Mouse (Mus musculus) myocyte (in vitro differentiated cells): ENCODE measurements around the gene Gm5741. TPM values are rescaled to one million over a fixed set of nuclear protein-coding genes. Genes with fewer than 3 reads are reported as not detected.

Source experiments
- H3K27me3 ChIP-seq: one replicate; pipeline ENCODE4 v1.6.1; 2011; ENCODE audit not compliant: control insufficient read depth, insufficient read depth, insufficient read length
- H3K36me3 ChIP-seq: one replicate; pipeline ENCODE4 v1.6.1; 2011; ENCODE audit not compliant: control insufficient read depth, insufficient read depth
- H3K4me2 ChIP-seq: one replicate; pipeline ENCODE4 v1.6.1; 2011; ENCODE audit warnings: low read depth, control low read depth
- H3K4me3 ChIP-seq: one replicate; pipeline ENCODE4 v1.5.1; 2011; ENCODE audit warnings: mild to moderate bottlenecking, control low read depth, moderate library complexity
- H3K79me2 ChIP-seq: one replicate; pipeline ENCODE4 v1.6.1; 2011; ENCODE audit not compliant: control insufficient read depth, insufficient read depth
- H3ac ChIP-seq: one replicate; pipeline ENCODE4 v1.6.1; 2011; ENCODE audit not compliant: control insufficient read depth, insufficient read length
- CEBPB ChIP-seq: IDR thresholded peaks from 2 replicates; pipeline ENCODE4 v1.6.1; 2011; ENCODE audit warnings: mild to moderate bottlenecking, moderate library complexity; ENCODE audit not compliant: poor library complexity, insufficient read depth, severe bottlenecking
- E2F4 ChIP-seq: IDR thresholded peaks from one replicate; pipeline ENCODE4 v1.6.1; 2011; ENCODE audit warnings: mild to moderate bottlenecking, control low read depth, moderate library complexity; ENCODE audit not compliant: insufficient read depth
- MAX ChIP-seq: IDR thresholded peaks from one replicate; pipeline ENCODE4 v1.6.1; 2011; ENCODE audit warnings: low read depth, mild to moderate bottlenecking, control low read depth
- MYOD1 ChIP-seq, 3 experiments: IDR thresholded peaks; one replicate each; pipeline ENCODE4 v1.6.1; 2011; ENCODE audit warnings: control low read depth in 2 of 3, low read depth in 2 of 3, mild to moderate bottlenecking in 2 of 3, moderate library complexity in 1 of 3; ENCODE audit not compliant: insufficient read length in 2 of 3, control insufficient read depth in 1 of 3
- MYOG ChIP-seq, 3 experiments: IDR thresholded peaks; one replicate each; pipeline ENCODE4 v1.6.1; 2011; ENCODE audit warnings: control low read depth in 2 of 3, low read depth in 2 of 3, mild to moderate bottlenecking in 2 of 3; ENCODE audit not compliant: insufficient read length in 2 of 3, control insufficient read depth in 1 of 3, insufficient read depth in 1 of 3
- POLR2A ChIP-seq: IDR thresholded peaks from one replicate; pipeline ENCODE4 v1.6.1; 2011; ENCODE audit warnings: low read depth, mild to moderate bottlenecking, control low read depth, moderate library complexity; ENCODE audit not compliant: insufficient read length
- POLR2AphosphoS2 ChIP-seq: IDR thresholded peaks from one replicate; pipeline ENCODE4 v1.6.1; 2011; ENCODE audit warnings: low read depth, control low read depth; ENCODE audit not compliant: insufficient read length
- REST ChIP-seq: IDR thresholded peaks from one replicate; pipeline ENCODE4 v1.6.1; 2011; ENCODE audit warnings: mild to moderate bottlenecking, control low read depth, moderate library complexity; ENCODE audit not compliant: insufficient read depth, insufficient read length
- SRF ChIP-seq: IDR thresholded peaks from one replicate; pipeline ENCODE4 v1.6.1; 2011; ENCODE audit warnings: low read depth; ENCODE audit not compliant: control insufficient read depth, insufficient read length
- TCF12 ChIP-seq: IDR thresholded peaks from one replicate; pipeline ENCODE4 v1.6.1; 2011; ENCODE audit warnings: mild to moderate bottlenecking, control low read depth; ENCODE audit not compliant: poor library complexity, insufficient read depth, severe bottlenecking
- TCF3 ChIP-seq: IDR thresholded peaks from one replicate; pipeline ENCODE4 v1.6.1; 2011; ENCODE audit warnings: low read depth, control low read depth; ENCODE audit not compliant: insufficient read length
- USF1 ChIP-seq: IDR thresholded peaks from one replicate; pipeline ENCODE4 v1.6.1; 2011; ENCODE audit warnings: low read depth, mild to moderate bottlenecking, control low read depth, moderate library complexity
- polyA plus RNA-seq: library from polyadenylated mRNA; unstranded; fragments of >200 nt; fragmentation: generic; extraction: Trizol; gene quantifications from one replicate; pipeline ENCODE4 v1.2.1, GENCODE M21; 2012; ENCODE audit warnings: missing spikeins

Gene Gm5741
- polyA plus RNA-seq, 1 experiment: 0.31 TPM

DNA sequence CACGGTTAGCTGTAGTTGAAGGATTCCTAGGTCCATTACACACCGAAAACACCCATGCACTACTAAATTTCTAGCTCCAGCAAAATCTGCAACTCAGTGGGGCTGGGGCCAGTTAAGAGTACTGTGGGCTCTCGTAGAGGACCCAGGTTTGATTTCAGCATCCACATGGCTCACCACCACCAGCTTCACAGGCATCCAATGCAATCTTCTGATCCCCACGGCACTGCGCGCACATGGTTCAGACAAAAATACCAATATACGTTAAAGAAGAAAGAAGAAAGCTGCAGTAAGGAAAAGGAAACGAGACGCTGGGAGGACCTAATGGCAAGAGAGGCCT, 31.4 kb downstream of the Gm5741 start:
- TF ChIP-seq USF1 (no peak), SRF (no peak), MYOD1 (IDR thresholded peaks at IDR 0.05; ENCODE audit: control insufficient read depth in 1 of 3, insufficient read length in 2 of 3, low read depth in 2 of 3) (no peak), TCF3 (no peak), POLR2A (no peak), MAX (no peak), MYOG (IDR thresholded peaks at IDR 0.05; ENCODE audit: control insufficient read depth in 1 of 3, insufficient read depth in 1 of 3, insufficient read length in 2 of 3, low read depth in 2 of 3) (no peak), POLR2AphosphoS2 (no peak), REST (no peak), CEBPB (no peak), E2F4 (no peak), TCF12 (no peak)
- Histone ChIP-seq H3K79me2 (peaks cover 47% of the 10 kb centered on the region), H3ac (peak overlapping the region; percentile 42), H3K36me3 (peaks cover 22% of the 10 kb centered on the region), H3K4me3 (peak overlapping the region; percentile 95), H3K27me3 (no peaks in the 10 kb centered on the region), H3K4me2 (peak overlapping the region; percentile 94)

DNA sequence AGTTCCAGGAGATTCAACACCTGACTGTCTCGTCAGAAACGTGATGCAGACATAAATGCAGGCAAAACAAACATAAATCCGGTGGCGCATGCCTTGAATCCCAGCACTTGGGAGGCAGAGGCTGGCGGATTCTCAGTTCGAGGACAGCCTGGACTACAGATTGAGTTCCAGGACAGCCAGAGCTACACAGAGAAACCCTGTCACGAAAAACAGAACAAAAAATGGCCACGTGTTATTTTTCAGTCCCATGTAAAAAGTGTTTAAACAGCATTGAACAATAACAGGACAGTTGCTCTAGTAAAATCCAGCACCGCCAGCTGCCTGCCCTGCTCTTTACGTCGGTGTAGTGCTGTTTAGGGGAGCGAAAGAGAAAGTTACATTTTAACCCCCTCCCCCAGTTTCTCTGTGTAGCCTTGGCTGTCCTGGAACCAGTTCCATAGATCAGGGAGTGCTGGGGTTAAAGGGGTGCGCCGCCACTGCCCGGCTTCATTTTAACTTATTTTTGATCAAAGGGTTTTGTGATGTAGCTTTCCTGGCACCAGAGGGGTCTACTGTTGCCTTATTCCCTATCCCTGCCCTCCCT, 32.0 kb downstream of the Gm5741 start:
- H3K36me3 ChIP-seq: peaks cover 19% of the 10 kb centered on the region
- peak overlapping the region; percentile 95 for H3K4me3 ChIP-seq
- H3K27me3 ChIP-seq: no peaks in the 10 kb centered on the region
- peak overlapping the region; percentile 94 for H3K4me2 ChIP-seq
- peaks cover 42% of the 10 kb centered on the region for H3K79me2 ChIP-seq
- H3ac ChIP-seq: peak overlapping the region; percentile 42
- TF ChIP-seq POLR2AphosphoS2 (peak; percentile 44), TCF12 (no peak), POLR2A (no peak), SRF (no peak), REST (no peak), USF1 (peak; percentile 15), MYOD1 (IDR thresholded peaks at IDR 0.05; ENCODE audit: control insufficient read depth in 1 of 3, insufficient read length in 2 of 3, low read depth in 2 of 3) (no peak), CEBPB (no peak), E2F4 (no peak), MYOG (IDR thresholded peaks at IDR 0.05; ENCODE audit: control insufficient read depth in 1 of 3, insufficient read depth in 1 of 3, insufficient read length in 2 of 3, low read depth in 2 of 3) (no peak), TCF3 (no peak), MAX (no peak)

DNA sequence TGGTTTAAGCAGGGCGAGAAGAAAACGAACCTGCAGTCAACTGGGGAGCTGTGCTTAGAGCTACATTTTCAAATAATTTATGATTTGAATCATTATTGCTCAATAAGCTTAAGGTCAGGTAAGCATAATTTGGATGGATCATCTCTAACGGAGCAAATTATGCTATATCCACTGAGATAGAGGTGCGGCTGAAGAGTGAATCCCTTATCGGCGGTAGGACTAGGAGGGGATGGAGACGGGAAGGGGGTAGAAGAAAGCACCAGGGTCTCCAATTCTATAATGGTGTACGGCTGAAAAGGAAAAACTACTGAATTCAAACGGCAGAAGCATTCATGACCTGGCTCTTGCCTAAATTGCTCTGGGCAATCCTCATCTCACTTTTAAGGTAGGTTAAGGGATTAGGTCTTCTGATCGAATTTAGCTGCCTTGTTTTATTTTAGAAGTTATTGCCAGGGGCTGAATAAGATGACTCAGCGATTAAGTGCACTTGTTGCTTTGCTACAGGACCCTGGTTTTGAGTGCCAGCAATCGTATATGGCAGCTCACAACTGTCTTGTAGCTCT, 32.5 kb downstream of the Gm5741 start:
- Histone ChIP-seq H3K36me3 (peaks cover 20% of the 10 kb centered on the region), H3K4me3 (peak overlapping the region; percentile 95), H3K4me2 (peak overlapping the region; percentile 94), H3K27me3 (no peaks in the 10 kb centered on the region), H3ac (no peak overlapping the region), H3K79me2 (peaks cover 41% of the 10 kb centered on the region)
- no peak for TF ChIP-seq MAX
- no peak for TF ChIP-seq TCF12
- no peak for TF ChIP-seq SRF
- TF ChIP-seq TCF3: no peak

DNA sequence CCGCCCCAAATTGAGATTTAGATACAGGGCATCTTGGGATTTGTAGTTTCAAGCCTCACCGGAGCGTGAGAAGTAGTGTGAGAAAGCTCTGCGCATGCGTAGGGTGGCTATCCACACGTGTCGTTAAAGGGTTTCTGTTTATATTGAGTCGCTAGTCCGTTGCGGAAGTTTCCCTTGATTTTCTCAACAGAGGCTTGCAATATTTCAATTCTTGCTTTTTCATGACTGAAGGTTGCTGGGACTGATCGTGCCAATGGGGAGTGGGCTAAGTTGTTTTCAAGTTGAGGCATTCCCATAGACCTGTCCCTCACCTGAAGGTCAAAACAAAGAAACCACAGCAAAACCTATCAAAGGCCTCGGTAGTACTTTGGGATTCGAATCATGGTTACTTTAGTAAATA, 33.0 kb downstream of the Gm5741 start:
- Histone ChIP-seq H3K4me3 (no peak overlapping the region), H3ac (no peak overlapping the region), H3K27me3 (no peaks in the 10 kb centered on the region), H3K36me3 (peaks cover 25% of the 10 kb centered on the region), H3K4me2 (peak overlapping the region; percentile 94), H3K79me2 (peaks cover 41% of the 10 kb centered on the region)
- TF ChIP-seq MYOD1 (IDR thresholded peaks at IDR 0.05; ENCODE audit: control insufficient read depth in 1 of 3, insufficient read length in 2 of 3, low read depth in 2 of 3): no peak
- peak; percentile 64 for TF ChIP-seq POLR2AphosphoS2

DNA sequence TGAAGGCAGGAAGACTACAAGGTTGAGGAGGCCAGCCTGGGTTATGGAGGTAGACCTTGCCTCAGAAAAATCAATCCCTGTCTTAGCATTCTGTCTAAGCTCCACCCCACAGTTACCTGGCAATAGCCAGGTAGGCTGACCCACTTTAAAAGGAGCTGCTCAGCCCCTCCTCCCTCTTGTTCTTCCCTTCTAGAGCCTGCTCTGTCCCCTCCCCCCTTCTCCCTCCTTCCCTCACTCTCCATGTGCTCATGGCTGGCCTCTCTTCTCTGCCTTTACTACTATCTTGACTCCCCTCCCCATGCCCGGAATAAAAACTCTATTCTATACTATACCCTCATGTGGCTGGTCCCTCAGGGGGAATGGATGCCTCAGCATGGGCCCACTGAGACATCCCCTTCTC, 33.9 kb downstream of the Gm5741 start:
- no peak overlapping the region for H3K4me3 ChIP-seq
- no peak overlapping the region for H3ac ChIP-seq
- TF ChIP-seq MAX (no peak), POLR2A (no peak), REST (no peak), MYOG (IDR thresholded peaks at IDR 0.05; ENCODE audit: control insufficient read depth in 1 of 3, insufficient read depth in 1 of 3, insufficient read length in 2 of 3, low read depth in 2 of 3) (no peak), TCF3 (no peak), USF1 (no peak), CEBPB (no peak), TCF12 (no peak), POLR2AphosphoS2 (no peak), E2F4 (no peak)
- H3K79me2 ChIP-seq: peaks cover 41% of the 10 kb centered on the region
- H3K27me3 ChIP-seq: no peaks in the 10 kb centered on the region
- H3K4me2 ChIP-seq: no peak overlapping the region
- H3K36me3 ChIP-seq: peaks cover 25% of the 10 kb centered on the region
